Mouse (Mus musculus): Measurements from ENCODE around the gene A530016L24Rik.

Gene A530016L24Rik

GRCm38 (mm10) chr12:112546110-112546509 is 56.9 kb downstream of the A530016L24Rik start:
- no peak for DNase-seq (ENCODE audit: low read depth in 1 of 2, low spot score in 2 of 2)

GRCm38 (mm10) chr12:112549287-112549686 is 60.0 kb downstream of the A530016L24Rik start:
- no peak for DNase-seq (ENCODE audit: low read depth in 1 of 2, low spot score in 2 of 2)
